Mouse (Mus musculus): ENCODE results near the gene Grin2a. TPM values are rescaled to one million over a fixed set of nuclear protein-coding genes. Genes with fewer than 3 reads are reported as not detected.

Grin2a gene
- total and polyA plus RNA-seq, 3 experiments: not detected

- TF ChIP-seq CTCF (IDR thresholded peaks at IDR 0.05 in 2 of 3, conservative IDR thresholded peaks at IDR 0.05 in 1 of 3; ENCODE audit: control insufficient read depth in 1 of 3, insufficient read depth in 1 of 3, low read depth in 2 of 3, low read length in 3 of 3, poor library complexity in 1 of 3, severe bottlenecking in 1 of 3) (no peak), USF2 (IDR thresholded peaks at IDR 0.05; ENCODE audit: borderline replicate concordance in 1 of 2, insufficient read depth in 1 of 2, low read depth in 1 of 2, low read length in 2 of 2) (no peak), MXI1 (IDR thresholded peaks at IDR 0.05; ENCODE audit: low read depth, low read length) (no peak), CHD1 (IDR thresholded peaks at IDR 0.05; ENCODE audit: low read depth, low read length) (no peak), BHLHE40 (IDR thresholded peaks at IDR 0.05; ENCODE audit: borderline replicate concordance, low read depth, low read length) (no peak)
Observed at GRCm38 (mm10) chr16:9688523-9689140, 306.7 kb downstream of the Grin2a start (continued).

DNA sequence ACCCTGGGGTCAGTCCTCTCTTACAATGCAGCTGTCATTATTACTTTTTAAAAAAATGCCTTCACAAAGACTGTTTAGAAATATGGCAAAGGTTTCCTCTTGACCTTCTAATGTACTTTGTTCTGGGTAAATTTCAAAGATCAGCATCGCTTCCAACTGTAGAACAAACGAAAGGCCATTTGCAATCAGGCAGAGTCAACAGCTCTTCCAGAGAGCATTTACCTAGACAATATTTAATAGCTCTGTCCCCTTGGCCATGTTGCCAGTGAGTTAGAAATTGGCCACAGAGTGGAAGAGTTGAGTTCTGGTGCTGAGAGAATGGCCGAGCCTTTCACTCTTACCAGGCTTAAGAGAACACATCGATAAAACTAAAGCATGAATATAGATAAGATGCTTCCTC lies 314.8 kb downstream of the Grin2a start:
- Histone ChIP-seq H3K79me2 (ENCODE audit: control insufficient read depth, insufficient read depth, low read length, poor library complexity) (no peaks in the 10 kb centered on the region), H3K9ac (ENCODE audit: control insufficient read depth, low read depth, low read length, poor library complexity, severe bottlenecking) (no peak overlapping the region), H3K4me1 (ENCODE audit: control insufficient read depth in 1 of 2, insufficient read depth in 2 of 2, low read length in 2 of 2) (no peaks in the 10 kb centered on the region)

DNA sequence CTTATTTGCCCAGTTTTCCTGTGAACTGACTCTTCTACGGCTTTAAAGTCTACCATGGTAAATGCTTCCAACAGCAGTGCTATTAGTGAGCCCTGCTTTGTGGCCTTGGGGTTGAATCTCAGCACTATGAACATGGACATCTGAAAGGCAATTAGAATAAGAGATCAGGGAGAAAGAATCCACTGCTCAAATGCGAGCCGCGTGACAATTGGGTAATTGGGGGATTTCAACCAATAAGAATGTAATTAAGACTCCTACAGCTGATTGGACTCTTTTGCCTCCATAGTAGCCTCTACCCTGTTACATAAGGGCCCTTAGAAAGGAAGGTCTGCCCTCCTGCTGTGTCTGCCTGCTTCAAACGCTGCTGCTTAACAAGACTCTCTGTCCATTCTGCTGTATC lies 315.4 kb downstream of the Grin2a start:
- no peak for TF ChIP-seq ZC3H11A (IDR thresholded peaks at IDR 0.05; ENCODE audit: low read depth, low read length)
- no peak for TF ChIP-seq CTCF (IDR thresholded peaks at IDR 0.05 in 2 of 3, conservative IDR thresholded peaks at IDR 0.05 in 1 of 3; ENCODE audit: control insufficient read depth in 1 of 3, insufficient read depth in 1 of 3, low read depth in 2 of 3, low read length in 3 of 3, poor library complexity in 1 of 3, severe bottlenecking in 1 of 3)
- TF ChIP-seq CHD1 (IDR thresholded peaks at IDR 0.05; ENCODE audit: low read depth, low read length): no peak
- no peak for TF ChIP-seq SMC3 (IDR thresholded peaks at IDR 0.05; ENCODE audit: low read depth, low read length)
- TF ChIP-seq MYB (IDR thresholded peaks at IDR 0.05; ENCODE audit: low read depth, low read length): no peak
- no peak for TF ChIP-seq ZNF384 (IDR thresholded peaks at IDR 0.05; ENCODE audit: low read depth, low read length)
- TF ChIP-seq CHD2 (IDR thresholded peaks at IDR 0.05; ENCODE audit: low read length): no peak
- no peak for TF ChIP-seq GATA1 (IDR thresholded peaks at IDR 0.05; ENCODE audit: low read depth, low read length)
- no peak for TF ChIP-seq USF2 (IDR thresholded peaks at IDR 0.05; ENCODE audit: borderline replicate concordance in 1 of 2, insufficient read depth in 1 of 2, low read depth in 1 of 2, low read length in 2 of 2)
- no peak for TF ChIP-seq ELF1 (IDR thresholded peaks at IDR 0.05; ENCODE audit: low read depth, low read length)
- no peak for TF ChIP-seq NRF1 (IDR thresholded peaks at IDR 0.05; ENCODE audit: insufficient read depth, low read depth, low read length, poor library complexity, severe bottlenecking)
- TF ChIP-seq MAFK (IDR thresholded peaks at IDR 0.05; ENCODE audit: borderline replicate concordance, low read depth, low read length): no peak

More for the DNA sequence above, 314.8 kb downstream of the Grin2a start:
- H3K36me3 ChIP-seq (ENCODE audit: control insufficient read depth in 1 of 2, insufficient read depth in 2 of 2, low read length in 2 of 2): no peaks in the 10 kb centered on the region
- no peak for DNase-seq (ENCODE audit: low read depth, low spot score)
- no peak overlapping the region for H3K27ac ChIP-seq (ENCODE audit: control insufficient read depth, low read depth, low read length)
- H3K4me3 ChIP-seq (ENCODE audit: control insufficient read depth in 1 of 2, insufficient read depth in 1 of 2, low read depth in 2 of 2, low read length in 2 of 2): no peak overlapping the region
- no peaks in the 10 kb centered on the region for H3K27me3 ChIP-seq (ENCODE audit: control insufficient read depth in 1 of 2, insufficient read depth in 2 of 2, low read length in 2 of 2)
- no peaks in the 10 kb centered on the region for H3K9me3 ChIP-seq (replicated peaks; ENCODE audit: insufficient read depth, low read length)
- TF ChIP-seq TBP (IDR thresholded peaks at IDR 0.05; ENCODE audit: low read depth, low read length) (no peak), ETS1 (IDR thresholded peaks at IDR 0.05; ENCODE audit: low read depth, low read length) (no peak), NRF1 (IDR thresholded peaks at IDR 0.05; ENCODE audit: insufficient read depth, low read depth, low read length, poor library complexity, severe bottlenecking) (no peak), E2F4 (IDR thresholded peaks at IDR 0.05; ENCODE audit: borderline replicate concordance, low read depth, low read length) (no peak), BHLHE40 (IDR thresholded peaks at IDR 0.05; ENCODE audit: borderline replicate concordance, low read depth, low read length) (no peak), MAZ (IDR thresholded peaks at IDR 0.05; ENCODE audit: low read depth, low read length) (no peak), ZNF384 (IDR thresholded peaks at IDR 0.05; ENCODE audit: low read depth, low read length) (no peak), JUND (IDR thresholded peaks at IDR 0.05; ENCODE audit: low read depth, low read length) (no peak), ZC3H11A (IDR thresholded peaks at IDR 0.05; ENCODE audit: low read depth, low read length) (no peak), SIN3A (IDR thresholded peaks at IDR 0.05; ENCODE audit: low read length) (no peak)

More for the DNA sequence above, 315.4 kb downstream of the Grin2a start:
- Histone ChIP-seq H3K79me2 (ENCODE audit: control insufficient read depth, insufficient read depth, low read length, poor library complexity) (no peaks in the 10 kb centered on the region), H3K4me1 (ENCODE audit: control insufficient read depth in 1 of 2, insufficient read depth in 2 of 2, low read length in 2 of 2) (no peaks in the 10 kb centered on the region), H3K36me3 (ENCODE audit: control insufficient read depth in 1 of 2, insufficient read depth in 2 of 2, low read length in 2 of 2) (no peaks in the 10 kb centered on the region), H3K4me3 (ENCODE audit: control insufficient read depth in 1 of 2, insufficient read depth in 1 of 2, low read depth in 2 of 2, low read length in 2 of 2) (no peak overlapping the region), H3K27me3 (ENCODE audit: control insufficient read depth in 1 of 2, insufficient read depth in 2 of 2, low read length in 2 of 2) (no peaks in the 10 kb centered on the region), H3K27ac (ENCODE audit: control insufficient read depth, low read depth, low read length) (no peak overlapping the region), H3K9me3 (replicated peaks; ENCODE audit: insufficient read depth, low read length) (no peaks in the 10 kb centered on the region), H3K9ac (ENCODE audit: control insufficient read depth, low read depth, low read length, poor library complexity, severe bottlenecking) (no peak overlapping the region)
- DNase-seq (ENCODE audit: low read depth, low spot score): no peak

Measured in MEL (cell line).